Mouse (Mus musculus): ENCODE measurements around the gene Smchd1. TPM values are rescaled to one million over a fixed set of nuclear protein-coding genes. Genes with fewer than 3 reads are reported as not detected.

Gene Smchd1
- total RNA-seq (2023): 100 to 1,000 TPM; 237 to 249 TPM

GRCm38 (mm10) chr17:71474762-71475704 is at the start of gene Smchd1:
TSS of gene Smchd1 (minus strand) at chr17:71475343.

GRCm38 (mm10) chr17:71459818-71460217 is 15.3 kb downstream of the Smchd1 start, which contains the start of gene Gm4707:
TSS of gene Gm4707 (minus strand) at chr17:71459918.

GRCm38 (mm10) chr17:71311340-71312171 is 163.6 kb downstream of the Smchd1 start, which contains the start of gene Emilin2:
TSS of gene Emilin2 (minus strand) at chr17:71311978.

Other genes with a start within 250 kb of the Smchd1 start
- 10 to 100 TPM in 1 of 2 experiments, 1 to 10 TPM in 1; 7.3 to 10.6 TPM for gene Emilin2, start 163.4 kb downstream of the Smchd1 start, total RNA-seq (2023)
- 10 to 100 TPM; 69.0 to 87.2 TPM for gene Gm4707, start 15.4 kb downstream of the Smchd1 start, total RNA-seq (2023)
- 10 to 100 TPM; 19.3 to 21.6 TPM for gene Ndc80, start 51.5 kb upstream of the Smchd1 start, total RNA-seq (2023)
- not detected for gene Spdya, start 76.7 kb upstream of the Smchd1 start, total RNA-seq (2023)
- 100 to 1,000 TPM; 146 to 170 TPM for gene Wdr43, start 140.6 kb upstream of the Smchd1 start, total RNA-seq (2023)
- under 1 TPM in 1 of 2 experiments, not detected in 1; 0.18 TPM for gene Togaram2, start 197.9 kb upstream of the Smchd1 start, total RNA-seq (2023)

Measured in T-cell, adult 66 days (primary cell).